Mouse (Mus musculus) heart, embryonic 11.5 days (tissue): ENCODE measurements around the gene Ass1. TPM values are rescaled to one million over a fixed set of nuclear protein-coding genes. Genes with fewer than 3 reads are reported as not detected.

ENCODE experiments used
- ATAC-seq: fragments of 200-750 bp; cut with Nextera tagmentation; replicated peaks from 2 replicates; pipeline ENCODE4 v1.8.0; 2017; ENCODE audit warnings: moderate library complexity; ENCODE audit not compliant: insufficient number of reproducible peaks, low FRiP score, low TSS enrichment
- H3K27ac ChIP-seq: fragments of 300-500 bp; sonication (generic); 2 replicates; pipeline ENCODE4 v1.5.1; 2014; ENCODE audit warnings: mild to moderate bottlenecking, low read depth, low read length
- H3K27me3 ChIP-seq: fragments of 300-500 bp; sonication (generic); 2 replicates; pipeline ENCODE4 v1.6.1; 2014; ENCODE audit warnings: mild to moderate bottlenecking, low read length, mixed read lengths; ENCODE audit not compliant: control insufficient read depth, insufficient read depth
- H3K36me3 ChIP-seq: fragments of 300-500 bp; sonication (generic); 2 replicates; pipeline ENCODE4 v1.6.1; 2014; ENCODE audit warnings: mild to moderate bottlenecking, low read length, moderate library complexity, mixed read lengths; ENCODE audit not compliant: control insufficient read depth, insufficient read depth
- H3K4me1 ChIP-seq: fragments of 300-500 bp; sonication (generic); 2 replicates; pipeline ENCODE4 v1.6.1; 2014; ENCODE audit warnings: low read length; ENCODE audit not compliant: control insufficient read depth, insufficient read depth
- H3K4me2 ChIP-seq: fragments of 300-500 bp; sonication (generic); 2 replicates; pipeline ENCODE4 v1.6.1; 2014; ENCODE audit warnings: mild to moderate bottlenecking, moderate library complexity
- H3K4me3 ChIP-seq: fragments of 300-500 bp; sonication (generic); 2 replicates; pipeline ENCODE4 v1.5.1; 2014; ENCODE audit warnings: low read depth, low read length
- H3K9ac ChIP-seq: fragments of 300-500 bp; sonication (generic); 2 replicates; pipeline ENCODE4 v1.6.1; 2014; ENCODE audit warnings: mild to moderate bottlenecking, low read depth, low read length, moderate library complexity
- H3K9me3 ChIP-seq: fragments of 300-500 bp; sonication (generic); replicated peaks from 2 replicates; pipeline ENCODE4 v1.6.1; 2016; ENCODE audit warnings: low read length; ENCODE audit not compliant: control insufficient read depth
- WGBS: fragments of 180-500 bp; shearing (Covaris S2); extraction: QIAGEN DNeasy Blood & Tissue Kit; methylation state at CpG from one replicate; pipeline ENCODE4 v1.1.7; 2014; ENCODE audit not compliant: insufficient replicate concordance; 5-methylcytosine and 5-hydroxymethylcytosine counted together
- polyA plus RNA-seq: library from polyadenylated mRNA; unstranded; fragments of >200 nt; fragmentation: Nextera tagmentation; extraction: Ambion mirVana; gene quantifications from 2 replicates; pipeline ENCODE4 v1.2.1, GENCODE M21; 2014

The Ass1 gene
- polyA plus RNA-seq, 1 experiment from 2014 or later = 9.0 TPM

GRCm38 (mm10) chr2:31497113-31497512 is 27.1 kb downstream of the Ass1 start:
- ATAC-seq = no peak
- Histone ChIP-seq H3K36me3 (no peaks in the 10 kb centered on the region), H3K27me3 (peaks cover 19% of the 10 kb centered on the region), H3K27ac (no peak overlapping the region), H3K9ac (no peak overlapping the region), H3K4me3 (no peak overlapping the region), H3K9me3 (no peaks in the 10 kb centered on the region), H3K4me2 (no peak overlapping the region), H3K4me1 (no peaks in the 10 kb centered on the region)
- WGBS = 73% methylated on average over 7 of the region's 7 CpGs

- WGBS = 83% methylated on average over 19 of the region's 19 CpGs
- no peaks in the 10 kb centered on the region for H3K4me1 ChIP-seq
These were observed 27.6 kb downstream of the Ass1 start for GRCm38 (mm10) chr2:31497635-31498034.

GRCm38 (mm10) chr2:31499327-31500291 is 29.6 kb downstream of the Ass1 start:
- Histone ChIP-seq H3K9me3 (no peaks in the 10 kb centered on the region), H3K9ac (no peak overlapping the region), H3K36me3 (no peaks in the 10 kb centered on the region), H3K27ac (no peak overlapping the region), H3K4me3 (no peak overlapping the region), H3K4me2 (no peak overlapping the region), H3K4me1 (no peaks in the 10 kb centered on the region), H3K27me3 (peaks cover 35% of the 10 kb centered on the region)
- no peak for ATAC-seq
- WGBS = 64% methylated on average over 21 of the region's 21 CpGs

More at GRCm38 (mm10) chr2:31497635-31498034, 27.6 kb downstream of the Ass1 start:
- no peak overlapping the region for H3K27ac ChIP-seq
- H3K4me2 ChIP-seq = no peak overlapping the region
- no peak overlapping the region for H3K4me3 ChIP-seq
- ATAC-seq = no peak
- H3K9ac ChIP-seq = no peak overlapping the region
- no peaks in the 10 kb centered on the region for H3K9me3 ChIP-seq
- peaks cover 20% of the 10 kb centered on the region for H3K27me3 ChIP-seq
- H3K36me3 ChIP-seq = no peaks in the 10 kb centered on the region

- Histone ChIP-seq H3K4me1 (no peaks in the 10 kb centered on the region), H3K4me3 (no peak overlapping the region), H3K9ac (no peak overlapping the region), H3K4me2 (no peak overlapping the region), H3K27me3 (peaks cover 36% of the 10 kb centered on the region), H3K36me3 (no peaks in the 10 kb centered on the region), H3K9me3 (no peaks in the 10 kb centered on the region), H3K27ac (no peak overlapping the region)
- 85% methylated on average over 24 of the region's 24 CpGs for WGBS
- ATAC-seq = no peak
These were observed 30.5 kb downstream of the Ass1 start for GRCm38 (mm10) chr2:31500292-31501204.

- Histone ChIP-seq H3K27me3 (peaks cover 33% of the 10 kb centered on the region), H3K36me3 (no peaks in the 10 kb centered on the region), H3K4me3 (no peak overlapping the region), H3K9ac (no peak overlapping the region), H3K4me1 (no peaks in the 10 kb centered on the region), H3K4me2 (no peak overlapping the region), H3K27ac (no peak overlapping the region), H3K9me3 (no peaks in the 10 kb centered on the region)
- whole genome bisulfite sequencing = 58% methylated on average over 20 of the region's 20 CpGs
- ATAC-seq = no peak
These were observed 31.6 kb downstream of the Ass1 start for GRCm38 (mm10) chr2:31501448-31502130.

GRCm38 (mm10) chr2:31502616-31503522 is 32.9 kb downstream of the Ass1 start:
- Histone ChIP-seq H3K4me1 (no peaks in the 10 kb centered on the region), H3K27me3 (peaks cover 33% of the 10 kb centered on the region), H3K36me3 (no peaks in the 10 kb centered on the region), H3K9me3 (no peaks in the 10 kb centered on the region), H3K4me2 (no peak overlapping the region), H3K27ac (no peak overlapping the region), H3K4me3 (no peak overlapping the region), H3K9ac (no peak overlapping the region)
- no peak for ATAC-seq
- WGBS = 40% methylated on average over 15 of the region's 15 CpGs

- ATAC-seq = no peak
- Histone ChIP-seq H3K4me1 (no peaks in the 10 kb centered on the region), H3K27me3 (peaks cover 21% of the 10 kb centered on the region), H3K9me3 (no peaks in the 10 kb centered on the region), H3K9ac (no peak overlapping the region), H3K27ac (no peak overlapping the region), H3K4me2 (no peak overlapping the region), H3K4me3 (no peak overlapping the region), H3K36me3 (no peaks in the 10 kb centered on the region)
- WGBS = 60% methylated on average over 11 of the region's 11 CpGs
These were observed 35.5 kb downstream of the Ass1 start for GRCm38 (mm10) chr2:31505472-31505871.
